Mouse (Mus musculus) heart, adult 18-20 months (tissue): ENCODE measurements around the gene Pld2. TPM values are rescaled to one million over a fixed set of nuclear protein-coding genes. Genes with fewer than 3 reads are reported as not detected.
"Not testable (repeated sequence)": the region's sequence is repeated elsewhere in the genome, so short reads cannot be mapped to it uniquely, and the experiment has no call there.

Experiments used
- DNase-seq, 2 experiments: peaks; one replicate each; pipeline ENCODE4 v3.0.0; 2021 to 2022; ENCODE audit warnings: mixed read lengths in 1 of 2
- long read RNA-seq, 2 experiments: library from polyadenylated mRNA; stranded (forward); transcript quantifications; one replicate each; pipeline ENCODE4 v2.0.0; 2021
- total RNA-seq, 2 experiments: library from RNA; stranded (reverse); gene quantifications; 2 replicates each; pipeline ENCODE4 v1.2.3; 2021

Gene Pld2
- 1 to 10 TPM; 5.9 to 6.1 TPM for total RNA-seq
- long read RNA-seq, experiment 1, partial matches to known transcripts: 1 of 5 reads
- long read RNA-seq, experiment 1, other reads (novel, unspliced or antisense): 1 of 5 reads
- long read RNA-seq, experiment 2: 0 reads

- peak; percentile 92 to 95 for DNase-seq
Observed at GRCm38 (mm10) chr11:70539877-70540587, at the start of gene Pld2. TSS of gene Pld2 (plus strand) at chr11:70540064.

GRCm38 (mm10) chr11:70499566-70500475 lies 40.0 kb upstream of the Pld2 start:
- peak; percentile 34 to 53 for DNase-seq

- DNase-seq: no peak
Observed at GRCm38 (mm10) chr11:70500476-70500812, 39.4 kb upstream of the Pld2 start.

GRCm38 (mm10) chr11:70502018-70502417 lies 37.8 kb upstream of the Pld2 start:
- DNase-seq: no peak

GRCm38 (mm10) chr11:70504970-70505369 lies 34.9 kb upstream of the Pld2 start, which contains the start of gene Tm4sf5:
TSS of gene Tm4sf5 (plus strand) at chr11:70505244.
- no peak for DNase-seq

- DNase-seq: peak; percentile 83 to 92
Observed at GRCm38 (mm10) chr11:70506385-70506784, 33.5 kb upstream of the Pld2 start.

- no peak for DNase-seq
Observed at GRCm38 (mm10) chr11:70506962-70507515, 32.8 kb upstream of the Pld2 start.

GRCm38 (mm10) chr11:70509753-70510564 lies 29.9 kb upstream of the Pld2 start:
- peak; percentile 34 to 49 for DNase-seq

GRCm38 (mm10) chr11:70511242-70511641 lies 28.6 kb upstream of the Pld2 start:
- DNase-seq: no peak

GRCm38 (mm10) chr11:70511825-70512224 lies 28.0 kb upstream of the Pld2 start:
- DNase-seq: no peak

GRCm38 (mm10) chr11:70512709-70513342 lies 27.0 kb upstream of the Pld2 start:
- no peak for DNase-seq

- peak; percentile 63 to 72 for DNase-seq
Observed at GRCm38 (mm10) chr11:70513520-70513919, 26.3 kb upstream of the Pld2 start.

- DNase-seq: no peak
Observed at GRCm38 (mm10) chr11:70514288-70514687, 25.6 kb upstream of the Pld2 start, which contains the start of gene Vmo1. TSS of gene Vmo1 (minus strand) at chr11:70514616.

- DNase-seq: peak; percentile 35 to 70
Observed at GRCm38 (mm10) chr11:70516352-70516751, 23.5 kb upstream of the Pld2 start.

GRCm38 (mm10) chr11:70518436-70518835 lies 21.4 kb upstream of the Pld2 start:
- DNase-seq: no peak

- no peak for DNase-seq
Observed at GRCm38 (mm10) chr11:70518923-70519322, 20.9 kb upstream of the Pld2 start, which contains the start of gene Gltpd2. TSS of gene Gltpd2 (plus strand) at chr11:70519196.

GRCm38 (mm10) chr11:70520178-70520769 lies 19.6 kb upstream of the Pld2 start:
- DNase-seq: peak; percentile 64 to 72

GRCm38 (mm10) chr11:70523306-70523989 lies 16.4 kb upstream of the Pld2 start:
- not testable (repeated sequence) for DNase-seq

- DNase-seq: no peak
Observed at GRCm38 (mm10) chr11:70524782-70525181, 15.1 kb upstream of the Pld2 start.

GRCm38 (mm10) chr11:70525184-70525678 lies 14.6 kb upstream of the Pld2 start, which contains the start of gene Psmb6:
TSS of gene Psmb6 (plus strand) at chr11:70525367.
- DNase-seq: peak; percentile 94 to 97
